Mouse (Mus musculus) frontal cortex, postnatal 36 days (tissue): ENCODE measurements around the gene Crhr2.

Experiments used
- DNase-seq, 2 experiments: peaks; one replicate each; pipeline ENCODE4 v3.0.0; 2022; ENCODE audit warnings: low spot score in 2 of 2

Crhr2 gene

GRCm38 (mm10) chr6:55045326-55045725, 87.5 kb downstream of the Crhr2 start:
- DNase-seq = no peak

GRCm38 (mm10) chr6:55044542-55044941, 88.3 kb downstream of the Crhr2 start:
- no peak for DNase-seq

- no peak for DNase-seq
Observed at GRCm38 (mm10) chr6:55043206-55043605, 89.6 kb downstream of the Crhr2 start.
